Mouse (Mus musculus): ENCODE results near the gene Zbtb11. TPM values are rescaled to one million over a fixed set of nuclear protein-coding genes. Genes with fewer than 3 reads are reported as not detected.

The Zbtb11 gene
- polyA plus RNA-seq (2017; shearing (Covaris generic)), result 21.6 TPM

DNA sequence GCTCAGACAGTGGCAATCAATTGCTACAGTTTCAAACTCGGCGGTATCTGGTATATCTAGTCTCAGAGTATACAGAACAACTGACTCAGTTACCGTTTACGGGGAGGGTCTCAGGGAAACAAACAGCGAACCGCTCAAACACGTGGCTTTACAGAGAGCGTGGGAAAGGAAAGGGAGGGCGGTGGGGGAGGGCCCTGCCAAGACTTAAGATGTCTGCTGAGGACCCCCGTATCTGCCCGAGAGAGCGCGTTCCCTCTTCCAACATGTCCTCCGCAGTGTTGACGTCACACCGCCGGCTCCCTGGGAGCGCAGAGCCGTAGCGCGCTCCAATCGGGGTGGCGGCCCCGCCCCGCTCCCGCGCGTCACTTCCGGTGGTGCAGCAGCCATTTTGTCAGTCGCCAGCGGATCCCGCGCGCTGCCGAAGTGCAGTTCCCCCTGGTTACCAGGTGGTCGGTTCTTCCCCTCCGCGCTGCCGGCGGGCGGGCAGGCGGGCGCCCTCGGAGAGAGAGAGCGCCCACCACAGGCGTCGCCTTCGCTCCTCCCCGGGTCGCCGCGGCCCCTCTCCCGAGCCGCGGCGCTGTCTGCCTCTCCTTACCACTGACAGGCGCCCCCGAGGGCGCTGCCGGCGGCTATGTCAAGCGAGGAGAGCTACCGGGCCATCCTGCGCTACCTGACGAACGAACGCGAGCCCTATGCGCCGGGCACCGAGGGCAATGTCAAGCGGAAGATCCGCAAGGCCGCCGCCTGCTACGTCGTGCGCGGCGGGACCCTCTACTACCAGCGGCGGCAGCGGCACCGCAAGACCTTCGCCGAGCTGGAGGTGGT is at the start of gene Zbtb11:
Zbtb11 (plus strand) TSS at position 453 of the 825 bp plus-strand sequence.

DNA sequence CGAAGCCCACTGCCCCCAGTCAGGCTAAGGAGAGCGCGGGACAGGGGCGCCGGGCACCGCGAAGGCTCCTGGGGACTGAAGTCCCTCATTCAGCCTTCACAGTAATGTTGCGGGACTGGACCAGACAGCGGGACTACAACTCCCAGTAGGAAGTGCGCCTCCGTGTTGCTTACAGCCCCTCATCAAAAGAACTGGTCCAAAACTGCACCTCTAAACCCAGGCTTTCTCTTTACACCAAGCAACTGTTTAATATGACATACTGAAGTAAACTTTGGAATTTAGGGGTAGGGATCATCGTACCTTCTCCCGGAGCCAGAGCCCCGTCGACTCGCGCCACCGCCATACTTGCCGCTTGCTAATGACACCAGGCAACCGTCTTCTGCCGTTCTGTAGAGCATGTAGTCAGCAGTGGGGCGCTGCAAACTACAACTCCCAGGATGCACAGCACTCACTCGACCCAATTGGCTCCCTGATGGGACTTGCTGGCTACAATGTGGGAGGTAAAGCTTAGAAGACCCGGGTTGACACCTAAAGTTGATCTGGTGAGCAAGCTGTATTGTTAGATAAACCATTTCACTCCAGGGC is 39.1 kb upstream of the Zbtb11 start, which contains the start of gene Cep97:
Cep97 (minus strand) TSS at position 403 of the 585 bp plus-strand sequence.

DNA sequence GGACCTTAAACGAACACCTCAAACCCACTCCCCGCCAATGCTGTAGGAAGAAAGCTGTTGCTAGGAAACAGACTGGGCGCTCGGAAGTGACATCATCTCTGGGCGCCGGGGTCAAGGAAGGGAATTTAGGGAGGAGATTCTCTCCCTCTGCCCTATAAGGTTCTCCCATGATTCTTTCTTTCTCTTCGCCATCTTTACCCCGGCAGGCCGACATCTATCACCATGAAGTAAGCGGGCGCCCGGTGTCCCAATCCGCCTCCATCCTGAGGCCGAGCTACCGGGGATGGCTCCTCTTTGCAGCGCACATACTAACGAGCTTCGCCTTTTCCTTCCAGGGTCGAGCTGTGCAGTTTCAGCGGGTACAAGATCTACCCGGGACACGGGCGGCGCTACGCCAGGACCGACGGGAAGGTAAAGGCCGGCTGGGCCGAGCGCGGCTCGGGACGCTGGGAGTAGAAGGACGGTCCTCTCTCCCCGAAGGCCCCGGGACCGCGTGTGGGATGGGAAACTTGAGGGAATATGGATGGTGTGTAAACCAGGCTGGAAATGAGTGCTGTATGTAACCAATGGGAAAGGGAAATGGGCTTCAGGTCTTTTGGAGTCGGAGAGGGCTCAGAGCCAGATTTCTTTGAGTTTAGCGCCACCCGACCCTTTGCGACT is 7.3 kb upstream of the Zbtb11 start, which contains the start of gene Rpl24:
Rpl24 (plus strand) TSS at position 64 of the 660 bp plus-strand sequence.

DNA sequence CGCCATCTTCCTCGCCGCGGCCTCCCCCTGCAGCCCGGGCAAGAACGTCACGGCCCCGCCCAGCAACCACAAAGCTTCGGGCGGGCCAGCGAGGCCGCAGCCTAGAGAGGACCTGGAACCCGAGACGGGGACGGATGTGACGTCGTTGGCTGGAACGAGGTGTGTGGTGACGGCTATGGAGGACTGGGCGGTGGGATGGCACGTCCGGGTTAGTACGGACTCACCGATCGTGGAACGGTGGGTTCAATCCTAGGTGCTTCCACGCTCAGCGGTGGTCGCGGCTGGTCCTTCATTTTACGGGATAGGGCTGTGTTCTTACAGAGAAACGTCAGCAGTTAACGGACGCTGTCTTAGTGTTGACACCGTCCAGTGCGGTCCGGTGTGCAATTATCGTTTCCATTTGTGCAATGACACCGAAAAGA is 56.0 kb downstream of the Zbtb11 start, which contains the start of gene Pcnp:
Pcnp (minus strand) TSS at position 79 of the 422 bp plus-strand sequence.

DNA sequence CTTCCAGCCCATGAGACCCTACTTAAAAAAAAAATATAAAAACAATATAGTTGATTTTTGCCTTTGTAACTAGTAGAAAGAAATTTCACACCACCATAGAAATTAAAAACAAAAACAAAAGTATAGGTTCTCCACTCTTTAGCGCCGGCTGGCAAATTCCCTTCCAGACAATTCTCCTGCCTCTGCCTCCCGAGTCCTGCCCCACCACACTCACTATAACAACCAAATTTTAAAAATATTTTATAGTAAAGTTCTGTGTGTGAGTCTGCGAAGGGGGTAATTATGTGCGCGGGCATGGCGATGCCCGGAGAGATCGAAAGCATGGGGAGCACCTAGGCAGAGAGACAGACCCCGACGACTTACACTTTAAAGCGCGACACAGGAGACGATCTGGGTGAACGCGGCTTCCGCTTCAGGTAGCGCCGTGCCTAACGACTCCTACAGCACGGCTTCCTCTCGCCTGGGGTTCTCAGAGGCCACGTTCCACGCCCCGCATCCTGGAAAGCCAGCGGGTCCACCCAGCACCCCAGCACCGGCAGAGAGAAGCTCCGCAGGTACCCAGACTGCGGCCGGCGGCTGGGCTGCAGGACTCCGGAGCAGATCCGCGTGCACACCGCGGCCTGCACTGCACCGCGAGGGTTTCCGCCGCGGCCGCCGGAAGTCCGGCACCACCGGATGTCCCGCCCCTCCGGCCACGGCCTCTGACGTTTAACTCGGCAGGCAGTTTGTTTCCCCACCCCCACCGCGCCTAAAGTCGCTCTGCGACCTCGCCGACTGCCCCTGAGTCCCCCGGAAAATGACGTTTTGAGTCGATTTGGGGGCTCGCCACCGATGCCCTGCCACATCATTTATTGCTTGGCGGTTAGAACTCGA is 63.7 kb downstream of the Zbtb11 start, which contains the start of gene Trmt10c:
Trmt10c (minus strand) TSS at position 682 of the 873 bp plus-strand sequence.

DNA sequence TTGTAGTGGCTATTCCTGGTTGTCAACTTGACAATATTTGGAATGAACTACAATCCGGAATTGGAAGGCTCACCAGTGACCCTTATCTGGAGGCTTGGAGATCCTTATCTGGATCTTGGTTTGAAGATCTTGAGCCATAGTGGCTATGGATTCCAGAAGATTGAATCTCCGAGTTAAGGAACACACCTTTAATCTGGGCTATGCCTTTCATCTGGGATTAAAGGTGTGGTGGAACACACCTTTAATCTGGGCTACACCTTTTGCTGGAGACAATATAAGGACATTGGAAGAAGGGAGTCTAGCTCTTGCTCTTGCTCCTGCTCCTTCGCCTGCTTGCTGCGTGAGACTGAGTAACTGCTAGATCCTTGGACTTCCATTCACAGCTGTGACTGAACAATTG is 74.4 kb downstream of the Zbtb11 start, which contains the start of gene Senp7:
Senp7 (plus strand) TSS at position 301 of the 400 bp plus-strand sequence.

Other genes with a start within 250 kb of the Zbtb11 start
- gene Nfkbiz, start 135.0 kb upstream of the Zbtb11 start, polyA plus RNA-seq (2017; shearing (Covaris generic)), result 32.6 TPM
- 39.0 TPM for gene Nxpe3, start 78.6 kb upstream of the Zbtb11 start, polyA plus RNA-seq (2017; shearing (Covaris generic))
- gene Cep97, start 39.0 kb upstream of the Zbtb11 start, polyA plus RNA-seq (2017; shearing (Covaris generic)), result 38.9 TPM
- 858 TPM for gene Rpl24, start 7.6 kb upstream of the Zbtb11 start, polyA plus RNA-seq (2017; shearing (Covaris generic))
- gene Pcnp, start 55.9 kb downstream of the Zbtb11 start, polyA plus RNA-seq (2017; shearing (Covaris generic)), result 123 TPM
- 35.6 TPM for gene Trmt10c, start 63.9 kb downstream of the Zbtb11 start, polyA plus RNA-seq (2017; shearing (Covaris generic))
- 72.7 TPM for gene Senp7, start 74.5 kb downstream of the Zbtb11 start, polyA plus RNA-seq (2017; shearing (Covaris generic))
- gene Impg2, start 230.4 kb downstream of the Zbtb11 start, polyA plus RNA-seq (2017; shearing (Covaris generic)), result 0.43 TPM